Mouse (Mus musculus) limb, embryonic 13.5 days (tissue): Measurements from ENCODE around the gene Rbm48. TPM values are rescaled to one million over a fixed set of nuclear protein-coding genes. Genes with fewer than 3 reads are reported as not detected.
A peak's percentile ranks its signal among the peaks of the same experiment; 100 is the strongest.

Experiments used
- ATAC-seq: fragments of 200-750 bp; cut with Nextera tagmentation; 2 replicates; pipeline ENCODE4 v1.8.0; 2017; ENCODE audit warnings: low read depth, moderate number of reproducible peaks, moderate TSS enrichment; ENCODE audit not compliant: low FRiP score
- H3K27ac ChIP-seq: fragments of 300-500 bp; sonication (generic); 2 replicates; pipeline ENCODE4 v1.5.1; 2015; ENCODE audit warnings: inconsistent platforms, mild to moderate bottlenecking, moderate library complexity
- H3K27me3 ChIP-seq: fragments of 300-500 bp; sonication (generic); 2 replicates; pipeline ENCODE4 v1.6.1; 2015; ENCODE audit warnings: mild to moderate bottlenecking, inconsistent platforms
- H3K36me3 ChIP-seq: fragments of 300-500 bp; sonication (generic); 2 replicates; pipeline ENCODE4 v1.6.1; 2015; ENCODE audit warnings: inconsistent platforms, mild to moderate bottlenecking, moderate library complexity
- H3K4me1 ChIP-seq: fragments of 300-500 bp; sonication (generic); 2 replicates; pipeline ENCODE4 v1.6.1; 2015; ENCODE audit warnings: inconsistent platforms
- H3K4me2 ChIP-seq: fragments of 300-500 bp; sonication (generic); replicated peaks from 2 replicates; pipeline ENCODE4 v1.6.1; 2015; ENCODE audit warnings: inconsistent platforms, mild to moderate bottlenecking, moderate library complexity
- H3K4me3 ChIP-seq: fragments of 300-500 bp; sonication (generic); 2 replicates; pipeline ENCODE4 v1.5.1; 2015; ENCODE audit warnings: moderate library complexity, mild to moderate bottlenecking, inconsistent platforms
- H3K9ac ChIP-seq: fragments of 300-500 bp; sonication (generic); 2 replicates; pipeline ENCODE4 v1.6.1; 2015; ENCODE audit warnings: mild to moderate bottlenecking, inconsistent platforms
- H3K9me3 ChIP-seq: fragments of 300-500 bp; sonication (generic); 2 replicates; pipeline ENCODE4 v1.6.1; 2016; ENCODE audit warnings: inconsistent platforms
- WGBS: fragments of 180-500 bp; shearing (Covaris S2); methylation state at CpG from one replicate; pipeline ENCODE4 v1.1.7; 2015; 5-methylcytosine and 5-hydroxymethylcytosine counted together
- polyA plus RNA-seq: library from polyadenylated mRNA; unstranded; fragments of >200 nt; fragmentation: Nextera tagmentation; extraction: Ambion mirVana; gene quantifications from 2 replicates; pipeline ENCODE4 v1.2.1, GENCODE M21; 2015

Gene Rbm48
- polyA plus RNA-seq, 1 experiment from 2014 or later = 14.2 TPM

DNA sequence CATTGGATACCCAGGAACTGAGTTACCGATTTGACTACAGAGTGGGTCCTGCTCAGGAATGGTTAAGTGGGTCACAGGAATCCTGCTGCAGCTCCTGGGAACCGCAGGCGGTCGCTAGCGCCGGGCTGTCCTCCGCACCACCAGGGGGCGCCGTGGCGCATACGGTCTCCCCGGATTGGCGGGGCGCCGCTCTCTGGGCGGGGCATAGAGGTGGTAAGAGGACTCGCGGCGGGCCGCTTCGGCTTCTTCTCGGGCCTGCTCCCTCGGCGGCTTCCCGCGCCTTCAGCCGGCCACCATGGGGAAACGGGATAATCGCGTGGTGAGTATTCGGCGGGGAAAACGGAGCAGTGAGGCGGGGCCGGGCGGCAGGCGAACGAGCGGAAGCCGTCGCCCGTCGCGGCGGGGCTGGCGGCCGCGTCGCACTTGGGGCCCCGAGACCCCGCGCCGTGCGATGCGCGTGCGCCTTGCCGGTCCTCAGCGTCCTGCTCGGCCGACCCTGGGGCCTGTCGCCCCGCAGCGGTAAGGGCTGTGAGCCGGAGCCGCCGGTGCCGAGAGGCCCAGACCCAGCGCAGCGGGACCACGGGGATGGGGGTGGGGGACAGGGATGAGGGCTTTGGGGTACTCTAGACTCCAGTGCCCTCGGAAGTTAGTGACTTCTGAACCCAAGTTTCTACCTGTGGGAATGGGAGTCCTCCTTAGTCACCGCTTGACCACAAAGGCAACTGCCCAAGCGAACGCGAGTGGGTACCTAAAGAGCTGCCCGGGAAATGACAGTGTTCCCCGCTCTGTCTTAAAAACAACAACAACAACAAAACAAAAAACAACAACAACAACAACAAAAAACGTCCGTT lies 52.5 kb downstream of the Rbm48 start, which contains the start of gene Fam133b:
TSS of gene Fam133b (plus strand) at position 205 of the 851 bp plus-strand sequence.
- Histone ChIP-seq H3K27ac (peak within 1 kb of the TSS; percentile 82), H3K36me3 (peaks cover 9% of the 10 kb centered on the region; the same call in 1 of the 2 replicates), H3K27me3 (no peaks in the 10 kb centered on the region), H3K4me3 (peak within 1 kb of the TSS; percentile 90), H3K9ac (peak within 1 kb of the TSS; percentile 83), H3K4me1 (peaks cover 15% of the 10 kb centered on the region), H3K9me3 (no peaks in the 10 kb centered on the region), H3K4me2 (peak within 1 kb of the TSS; percentile 75)
- ATAC-seq = peak; percentile 94
- WGBS = under 1% methylated on average over 80 of the region's 80 CpGs

DNA sequence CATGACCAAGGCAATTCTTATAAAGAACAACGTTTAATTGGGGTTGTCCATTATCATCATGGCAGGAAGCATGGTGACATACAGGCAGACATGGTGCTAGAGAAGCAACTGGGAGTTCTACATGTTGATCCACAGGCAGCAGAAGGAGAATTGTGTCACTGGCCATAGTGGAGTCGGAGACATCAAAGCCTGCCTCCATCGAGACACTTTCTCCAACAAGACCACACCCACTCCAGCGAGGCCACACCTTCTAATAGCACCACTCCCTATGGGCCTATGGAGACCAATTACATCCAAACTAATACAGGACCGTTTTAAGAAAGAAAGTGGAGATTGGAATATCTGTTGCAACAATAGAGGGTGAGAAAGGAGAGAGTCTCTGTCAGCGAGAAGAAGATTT lies 54.5 kb downstream of the Rbm48 start:
- H3K4me3 ChIP-seq = no peak overlapping the region
- peaks cover 5% of the 10 kb centered on the region; the same call in 1 of the 2 replicates for H3K36me3 ChIP-seq
- H3K27me3 ChIP-seq = no peaks in the 10 kb centered on the region
- H3K4me1 ChIP-seq = peaks cover 15% of the 10 kb centered on the region
- no peak overlapping the region for H3K4me2 ChIP-seq
- no peak overlapping the region for H3K9ac ChIP-seq
- no peak overlapping the region for H3K27ac ChIP-seq
- WGBS = 79% methylated on average over 6 of the region's 6 CpGs
- no peak for ATAC-seq
- H3K9me3 ChIP-seq = no peaks in the 10 kb centered on the region

DNA sequence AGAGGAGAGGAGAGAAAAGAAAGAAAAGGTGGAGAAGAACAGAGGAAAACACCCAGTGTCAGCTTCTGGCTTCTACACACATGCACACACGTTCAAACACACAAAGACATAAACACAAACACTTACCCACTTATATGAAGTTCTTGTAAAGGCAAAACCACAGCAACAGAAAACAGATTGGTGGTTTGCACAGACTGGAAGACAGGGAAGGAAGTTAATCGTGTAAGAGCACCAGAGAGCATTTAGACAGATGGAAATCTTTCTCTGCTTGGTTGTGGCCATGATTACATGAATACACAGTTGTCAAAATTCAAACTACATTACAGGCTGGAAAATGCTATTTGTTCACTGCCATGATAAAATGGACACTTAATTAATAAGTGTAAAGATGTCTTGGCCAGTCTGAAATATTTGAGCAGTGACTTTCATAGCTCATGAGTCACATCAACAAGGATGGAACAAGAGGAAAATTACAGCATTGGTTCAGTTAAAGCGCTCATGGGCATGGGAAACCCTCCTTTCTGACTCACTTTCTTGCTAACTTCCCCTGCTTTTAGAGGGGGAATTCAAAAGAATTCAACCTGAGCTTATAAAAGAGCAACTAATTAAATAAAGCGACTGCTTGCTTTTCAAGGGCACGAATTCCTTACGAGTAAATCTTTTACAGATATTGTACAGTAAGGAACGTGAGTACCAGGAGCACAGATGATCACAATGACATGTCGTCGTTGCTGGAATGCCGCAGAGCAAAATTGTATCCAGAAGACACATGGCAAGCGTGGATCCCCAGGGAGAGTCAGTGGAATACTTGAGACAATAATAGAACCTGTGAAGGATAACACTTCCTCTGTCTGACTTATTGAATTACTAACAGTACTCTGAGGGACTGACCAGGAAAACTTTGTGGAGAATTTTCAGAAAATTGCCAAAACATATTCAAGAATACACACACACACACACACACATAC lies 57.6 kb downstream of the Rbm48 start:
- Histone ChIP-seq H3K4me3 (no peak overlapping the region), H3K9me3 (no peaks in the 10 kb centered on the region), H3K36me3 (no peaks in the 10 kb centered on the region), H3K4me1 (no peaks in the 10 kb centered on the region; the same call in 1 of the 2 replicates), H3K4me2 (no peak overlapping the region), H3K27ac (no peak overlapping the region), H3K27me3 (no peaks in the 10 kb centered on the region), H3K9ac (no peak overlapping the region)
- WGBS = 53% methylated on average over 11 of the region's 11 CpGs
- ATAC-seq = no peak

DNA sequence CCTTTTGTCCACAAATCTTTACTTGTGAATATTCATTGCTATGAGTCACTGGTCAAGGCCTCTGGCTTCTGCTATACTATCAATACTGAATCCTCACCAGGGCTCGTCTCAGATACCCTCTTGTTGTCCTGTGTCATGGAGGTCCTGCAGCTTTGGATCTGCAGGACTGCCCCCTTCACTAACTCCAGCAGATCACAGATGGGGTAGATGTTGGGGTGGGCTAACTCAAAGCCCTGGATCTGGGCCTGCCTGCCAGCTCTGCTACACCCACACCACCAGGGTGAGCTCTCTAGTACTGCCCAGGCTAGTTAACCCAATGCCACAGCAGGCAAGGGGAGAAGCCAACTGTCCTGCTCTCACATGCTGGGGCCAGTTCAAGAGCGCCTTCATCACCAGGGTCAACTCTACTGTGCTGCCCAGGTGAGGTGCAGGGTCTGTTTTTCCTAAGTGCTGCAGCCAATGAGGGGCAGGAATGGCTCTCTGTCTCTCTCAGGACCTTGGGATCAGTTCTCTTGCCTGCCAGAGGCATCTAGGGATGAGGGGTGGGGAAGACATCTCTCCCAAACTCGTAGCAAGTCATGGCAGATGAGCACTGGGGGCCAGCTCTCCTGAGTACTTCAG lies 59.7 kb downstream of the Rbm48 start:
- H3K27ac ChIP-seq = no peak overlapping the region
- H3K4me3 ChIP-seq = no peak overlapping the region
- 67% methylated on average over 3 of the region's 3 CpGs for WGBS
- H3K9ac ChIP-seq = no peak overlapping the region
- ATAC-seq = no peak
- H3K36me3 ChIP-seq = no peaks in the 10 kb centered on the region
- no peaks in the 10 kb centered on the region; the same call in 1 of the 2 replicates for H3K4me1 ChIP-seq
- no peaks in the 10 kb centered on the region for H3K27me3 ChIP-seq
- no peaks in the 10 kb centered on the region for H3K9me3 ChIP-seq
- no peak overlapping the region for H3K4me2 ChIP-seq

Other genes with a start within 250 kb of the Rbm48 start
- 34.1 and 36.8 TPM in 2 replicates for gene Fam133b, start 52.8 kb downstream of the Rbm48 start, polyA plus RNA-seq
- gene 1700109H08Rik, start 25.0 kb downstream of the Rbm48 start, polyA plus RNA-seq = 3.1 and 4.3 TPM in 2 replicates
- 22.0 and 22.7 TPM in 2 replicates for gene Pex1, start 519 bp downstream of the Rbm48 start, polyA plus RNA-seq
- not detected in 2 replicates for gene Tmbim7, start 54.6 kb upstream of the Rbm48 start, polyA plus RNA-seq
- 60.8 and 63.3 TPM in 2 replicates for gene Gatad1, start 60.6 kb upstream of the Rbm48 start, polyA plus RNA-seq
- 11.2 and 11.8 TPM in 2 replicates for gene Ankib1, start 206.3 kb upstream of the Rbm48 start, polyA plus RNA-seq
- 55.4 and 58.5 TPM in 2 replicates for gene Krit1, start 206.6 kb upstream of the Rbm48 start, polyA plus RNA-seq
- 0.06 and 0.10 TPM in 2 replicates for gene Lrrd1, start 248.6 kb upstream of the Rbm48 start, polyA plus RNA-seq